Mouse (Mus musculus) midbrain, embryonic 14.5 days (tissue): ENCODE data around the gene Pink1. TPM values are rescaled to one million over a fixed set of nuclear protein-coding genes. Genes with fewer than 3 reads are reported as not detected.

ENCODE experiments used
- ATAC-seq: fragments of 200-750 bp; cut with Nextera tagmentation; 2 replicates; pipeline ENCODE4 v1.8.0; 2017; ENCODE audit warnings: moderate number of reproducible peaks, moderate library complexity; ENCODE audit not compliant: low FRiP score, low TSS enrichment
- DNase-seq: peaks from one replicate; pipeline ENCODE4 v3.0.0-alpha.2; 2015
- H3K27ac ChIP-seq: fragments of 300-500 bp; sonication (generic); replicated peaks from 2 replicates; pipeline ENCODE4 v1.5.1; 2014; ENCODE audit warnings: mild to moderate bottlenecking, low read depth, low read length, moderate library complexity
- H3K27me3 ChIP-seq: fragments of 300-500 bp; sonication (generic); 2 replicates; pipeline ENCODE4 v1.6.1; 2014; ENCODE audit warnings: low read length, control low read depth, mixed read lengths; ENCODE audit not compliant: control insufficient read depth, insufficient read depth
- H3K36me3 ChIP-seq: fragments of 300-500 bp; sonication (generic); 2 replicates; pipeline ENCODE4 v1.6.1; 2014; ENCODE audit warnings: low read length, control low read depth; ENCODE audit not compliant: control insufficient read depth, insufficient read depth
- H3K4me1 ChIP-seq: fragments of 300-500 bp; sonication (generic); 2 replicates; pipeline ENCODE4 v1.6.1; 2014; ENCODE audit warnings: mild to moderate bottlenecking, antibody characterized with exemption, low read length, control low read depth; ENCODE audit not compliant: control insufficient read depth, insufficient read depth
- H3K4me2 ChIP-seq: fragments of 300-500 bp; sonication (generic); 2 replicates; pipeline ENCODE4 v1.6.1; 2014; ENCODE audit warnings: mild to moderate bottlenecking, low read length, moderate library complexity
- H3K4me3 ChIP-seq: fragments of 300-500 bp; sonication (generic); replicated peaks from 2 replicates; pipeline ENCODE4 v1.5.1; 2014; ENCODE audit warnings: low read depth, low read length
- H3K9ac ChIP-seq: fragments of 300-500 bp; sonication (generic); replicated peaks from 2 replicates; pipeline ENCODE4 v1.6.1; 2014; ENCODE audit warnings: mild to moderate bottlenecking, low read length, moderate library complexity
- H3K9me3 ChIP-seq: fragments of 300-500 bp; sonication (generic); 2 replicates; pipeline ENCODE4 v1.6.1; 2016; ENCODE audit warnings: low read length, control low read depth, mixed read lengths; ENCODE audit not compliant: control insufficient read depth
- WGBS: fragments of 180-500 bp; shearing (Covaris S2); extraction: QIAGEN DNeasy Blood & Tissue Kit; methylation state at CpG from one replicate; pipeline ENCODE4 v1.1.7; 2014; 5-methylcytosine and 5-hydroxymethylcytosine counted together
- polyA plus RNA-seq: library from polyadenylated mRNA; unstranded; fragments of >200 nt; fragmentation: Nextera tagmentation; extraction: Ambion mirVana; gene quantifications from 2 replicates; pipeline ENCODE4 v1.2.1, GENCODE M21; 2014

Gene Pink1
- polyA plus RNA-seq, 1 experiment from 2014 or later = 54.1 TPM

- no peak overlapping the region for H3K4me3 ChIP-seq
- H3K9ac ChIP-seq = no peak overlapping the region
- H3K9me3 ChIP-seq = no peaks in the 10 kb centered on the region
- 75% methylated on average over 4 of the region's 4 CpGs for WGBS
- peaks cover 9% of the 10 kb centered on the region; the same call in 1 of the 2 replicates for H3K36me3 ChIP-seq
- ATAC-seq (no peak), DNase-seq (no peak)
- no peaks in the 10 kb centered on the region for H3K27me3 ChIP-seq
- peaks cover 18% of the 10 kb centered on the region for H3K4me1 ChIP-seq
- peak overlapping the region; percentile 37; the same call in 1 of the 2 replicates for H3K27ac ChIP-seq
- H3K4me2 ChIP-seq = no peak overlapping the region
Observed at GRCm38 (mm10) chr4:138323753-138324152, 2.4 kb downstream of the Pink1 start.

DNA sequence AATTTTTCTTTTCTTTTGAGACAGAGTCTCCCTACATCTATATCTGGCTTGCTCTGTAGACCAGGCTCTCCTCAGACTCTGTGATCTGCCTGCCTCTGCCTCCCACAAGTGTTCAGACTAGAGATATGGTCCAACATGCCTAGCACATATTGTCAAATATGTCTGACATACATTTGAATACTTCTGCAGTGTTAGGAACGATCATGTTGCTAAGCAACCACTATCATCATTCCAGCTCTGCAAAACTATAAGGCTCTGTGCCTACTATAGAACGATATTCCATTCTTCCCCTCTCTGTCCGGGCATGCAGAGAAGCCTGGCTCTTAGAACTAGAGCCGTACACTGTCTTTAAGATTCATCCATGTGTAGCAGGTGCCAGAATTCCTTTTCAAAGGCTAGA is 3.4 kb downstream of the Pink1 start:
- ATAC-seq (no peak), DNase-seq (peak; percentile 41)
- WGBS = 11% methylated on average over 4 of the region's 4 CpGs
- H3K9ac ChIP-seq = no peak overlapping the region
- no peaks in the 10 kb centered on the region for H3K9me3 ChIP-seq
- no peaks in the 10 kb centered on the region for H3K27me3 ChIP-seq
- peak overlapping the region; percentile 19 for H3K4me2 ChIP-seq
- H3K4me1 ChIP-seq = peaks cover 18% of the 10 kb centered on the region
- H3K27ac ChIP-seq = peak overlapping the region; percentile 37; the same call in 1 of the 2 replicates
- peaks cover 11% of the 10 kb centered on the region; the same call in 1 of the 2 replicates for H3K36me3 ChIP-seq
- H3K4me3 ChIP-seq = no peak overlapping the region

DNA sequence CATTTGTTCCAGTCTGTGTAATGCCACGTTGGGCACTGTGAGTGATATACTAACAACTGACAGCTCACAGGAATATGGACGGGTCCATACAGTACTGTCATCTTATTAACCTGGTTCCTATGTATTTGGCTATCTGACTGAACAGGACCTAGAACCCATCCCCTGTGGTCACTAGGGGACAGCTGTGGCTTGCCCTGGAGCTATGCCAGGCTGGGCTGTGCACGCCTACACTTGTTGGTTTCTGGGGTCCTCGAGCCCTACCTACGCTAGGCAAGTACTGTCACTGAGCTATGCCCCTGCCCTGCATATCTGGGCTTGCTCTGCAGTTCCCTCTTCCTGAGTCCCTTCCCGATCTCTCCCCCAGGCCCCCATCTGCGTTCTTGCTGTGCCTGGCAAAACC is 4.6 kb downstream of the Pink1 start:
- Histone ChIP-seq H3K4me1 (peaks cover 18% of the 10 kb centered on the region), H3K9ac (no peak overlapping the region), H3K36me3 (peaks cover 23% of the 10 kb centered on the region; the same call in 1 of the 2 replicates), H3K9me3 (no peaks in the 10 kb centered on the region), H3K27me3 (no peaks in the 10 kb centered on the region), H3K27ac (no peak overlapping the region), H3K4me3 (no peak overlapping the region), H3K4me2 (no peak overlapping the region)
- WGBS = 77% methylated on average over 7 of the region's 7 CpGs
- no peak for ATAC-seq
- no peak for DNase-seq

DNA sequence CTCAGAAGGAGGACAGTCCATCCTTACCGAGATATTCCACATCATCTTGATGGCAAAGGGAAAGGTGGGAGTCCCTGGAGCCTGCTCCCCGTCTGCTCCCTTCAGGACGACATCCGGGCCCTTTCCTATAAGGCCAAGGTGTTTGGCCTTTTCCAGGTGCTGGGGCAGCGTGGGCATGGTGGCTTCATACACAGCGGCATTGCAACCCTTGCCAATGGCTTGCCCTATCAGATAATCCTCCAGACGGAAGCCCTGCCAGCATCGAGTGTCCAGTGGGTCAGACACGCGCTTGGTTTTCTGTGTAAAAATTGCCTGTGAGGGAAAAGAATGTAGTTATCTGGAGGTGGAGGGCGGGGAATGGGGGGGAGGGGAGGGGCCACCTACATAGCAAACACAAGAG is 5.4 kb downstream of the Pink1 start:
- Histone ChIP-seq H3K4me1 (peaks cover 15% of the 10 kb centered on the region), H3K36me3 (peaks cover 27% of the 10 kb centered on the region; the same call in 1 of the 2 replicates), H3K27ac (no peak overlapping the region), H3K9me3 (no peaks in the 10 kb centered on the region), H3K4me2 (no peak overlapping the region), H3K4me3 (no peak overlapping the region), H3K9ac (no peak overlapping the region), H3K27me3 (no peaks in the 10 kb centered on the region)
- WGBS = 84% methylated on average over 11 of the region's 11 CpGs
- ATAC-seq (no peak), DNase-seq (no peak)

DNA sequence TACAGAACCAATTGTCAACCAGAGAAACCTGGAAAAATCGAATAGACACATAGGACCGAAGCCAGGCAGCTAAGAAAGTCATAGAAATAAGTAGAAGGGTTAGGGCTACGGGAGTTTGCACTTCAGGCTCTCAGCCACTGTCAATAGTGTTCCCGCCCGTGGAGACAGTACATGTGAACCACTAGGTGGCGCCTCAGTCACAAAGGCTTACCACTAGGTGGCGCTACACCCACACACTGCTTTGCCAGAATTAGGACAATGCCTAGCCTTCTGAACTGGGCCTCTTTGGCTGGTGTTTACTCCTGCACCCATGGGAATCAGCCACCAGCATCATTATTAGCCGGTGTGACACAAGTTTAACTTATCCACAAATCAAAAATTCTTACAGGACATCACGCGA is 6.6 kb downstream of the Pink1 start:
- no peak for ATAC-seq
- WGBS = 33% methylated on average over 10 of the region's 10 CpGs
- Histone ChIP-seq H3K27me3 (no peaks in the 10 kb centered on the region), H3K4me3 (no peak overlapping the region), H3K36me3 (peaks cover 38% of the 10 kb centered on the region), H3K4me2 (no peak overlapping the region), H3K9ac (no peak overlapping the region), H3K27ac (no peak overlapping the region), H3K9me3 (no peaks in the 10 kb centered on the region), H3K4me1 (peaks cover 15% of the 10 kb centered on the region)
- peak; percentile 89 for DNase-seq

DNA sequence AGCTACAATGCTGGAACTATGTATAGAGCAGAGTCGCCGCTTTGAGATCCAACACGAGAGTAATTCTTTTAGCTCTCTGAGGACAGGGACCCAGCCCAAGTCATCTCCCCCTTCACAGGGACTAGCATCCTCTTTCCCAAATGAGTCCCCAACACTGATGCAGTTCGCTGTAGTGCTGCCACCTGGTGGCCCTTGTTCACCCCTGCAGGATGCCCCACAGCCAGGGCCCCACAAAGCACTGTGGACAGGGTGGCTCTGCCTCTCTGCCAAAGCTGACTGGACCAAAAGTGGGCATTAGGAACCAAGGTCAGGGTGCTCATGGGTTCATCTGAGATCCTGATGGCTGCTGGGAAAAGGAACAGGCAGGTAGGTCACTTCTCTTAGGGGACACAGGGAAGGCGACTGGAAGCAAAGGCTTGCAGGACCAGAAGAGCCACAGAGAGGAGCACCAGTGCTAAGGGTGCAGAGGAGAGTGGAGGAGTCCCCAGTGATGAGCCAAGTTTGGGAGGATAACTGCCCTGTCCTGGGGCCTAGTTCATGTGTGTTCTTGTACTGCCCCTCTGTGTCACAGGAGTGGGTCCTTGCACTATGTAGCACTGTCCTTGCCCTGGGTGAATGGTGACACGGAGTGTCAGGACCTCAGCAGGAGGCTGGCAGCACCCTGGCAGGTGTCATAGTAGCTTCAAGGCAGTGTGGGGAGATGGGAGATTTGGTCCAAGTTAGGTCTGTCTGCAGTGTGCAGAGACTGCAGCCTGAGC is 7.4 kb downstream of the Pink1 start:
- no peak overlapping the region for H3K27ac ChIP-seq
- no peaks in the 10 kb centered on the region for H3K27me3 ChIP-seq
- 53% methylated on average over 6 of the region's 6 CpGs for whole genome bisulfite sequencing
- no peak overlapping the region for H3K9ac ChIP-seq
- no peaks in the 10 kb centered on the region for H3K9me3 ChIP-seq
- DNase-seq = peak; percentile 82
- peaks cover 11% of the 10 kb centered on the region for H3K4me1 ChIP-seq
- peak; percentile 58; the same call in 1 of the 2 replicates for ATAC-seq
- H3K4me2 ChIP-seq = no peak overlapping the region
- H3K36me3 ChIP-seq = peaks cover 46% of the 10 kb centered on the region
- H3K4me3 ChIP-seq = no peak overlapping the region

DNA sequence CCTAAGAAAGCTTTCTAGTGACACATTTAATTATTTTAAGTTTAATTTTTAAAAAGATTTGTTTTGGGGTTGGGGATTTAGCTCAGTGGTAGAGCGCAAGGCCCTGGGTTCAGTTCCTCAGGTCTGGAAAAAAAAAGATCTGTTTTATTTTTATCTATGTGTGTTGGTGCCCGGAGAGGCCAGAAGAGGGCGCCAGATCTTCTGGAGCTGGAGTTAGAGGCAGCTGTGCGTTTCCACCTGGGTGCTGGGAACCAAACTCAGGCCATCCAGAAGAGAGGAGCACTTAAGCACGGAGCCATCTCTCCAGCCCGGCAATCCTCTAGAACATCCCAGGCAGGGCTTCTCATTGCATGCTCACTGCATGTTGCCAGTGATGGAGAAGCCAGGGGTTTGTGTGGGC is 9.7 kb downstream of the Pink1 start:
- Histone ChIP-seq H3K9me3 (no peaks in the 10 kb centered on the region), H3K4me1 (no peaks in the 10 kb centered on the region), H3K36me3 (peaks cover 69% of the 10 kb centered on the region), H3K27me3 (no peaks in the 10 kb centered on the region), H3K27ac (no peak overlapping the region), H3K4me3 (no peak overlapping the region), H3K4me2 (no peak overlapping the region), H3K9ac (no peak overlapping the region)
- DNase-seq (no peak), ATAC-seq (no peak)
- 93% methylated on average over 6 of the region's 6 CpGs for WGBS

DNA sequence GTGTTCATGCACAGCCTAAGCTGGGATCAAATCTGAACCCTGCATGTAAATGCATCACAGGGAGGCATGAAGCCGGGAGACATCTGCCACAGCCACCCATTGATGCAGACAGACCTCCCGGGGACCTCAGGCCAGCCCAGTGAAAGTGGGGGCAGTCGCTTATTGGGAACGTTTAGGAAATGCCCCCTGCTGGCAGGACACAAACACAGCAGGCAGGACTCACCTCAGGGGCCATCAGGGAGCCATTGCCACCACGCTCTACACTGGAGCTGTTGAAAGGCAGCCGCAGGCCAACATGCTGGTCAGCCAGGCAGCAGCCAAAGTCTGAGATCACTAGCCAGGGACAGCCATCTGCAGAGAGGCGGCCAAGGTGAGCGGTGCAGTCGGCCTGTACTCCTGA is 10.3 kb downstream of the Pink1 start:
- Histone ChIP-seq H3K36me3 (peaks cover 75% of the 10 kb centered on the region), H3K27ac (no peak overlapping the region), H3K9me3 (no peaks in the 10 kb centered on the region), H3K27me3 (no peaks in the 10 kb centered on the region), H3K4me3 (no peak overlapping the region), H3K4me1 (no peaks in the 10 kb centered on the region), H3K4me2 (no peak overlapping the region), H3K9ac (no peak overlapping the region)
- DNase-seq (peak; percentile 40), ATAC-seq (no peak)
- WGBS = 69% methylated on average over 9 of the region's 9 CpGs

- ATAC-seq = no peak
- Histone ChIP-seq H3K4me2 (no peak overlapping the region), H3K4me3 (no peak overlapping the region), H3K36me3 (peaks cover 84% of the 10 kb centered on the region), H3K27me3 (no peaks in the 10 kb centered on the region), H3K9me3 (no peaks in the 10 kb centered on the region), H3K9ac (no peak overlapping the region), H3K27ac (no peak overlapping the region), H3K4me1 (no peaks in the 10 kb centered on the region)
- 94% methylated on average over 4 of the region's 4 CpGs for WGBS
- no peak for DNase-seq
Observed at GRCm38 (mm10) chr4:138313795-138314194, 12.3 kb downstream of the Pink1 start.
